Mouse (Mus musculus) heart, postnatal 0 days (tissue): Measurements from ENCODE around the gene Chd4. TPM values are rescaled to one million over a fixed set of nuclear protein-coding genes. Genes with fewer than 3 reads are reported as not detected.
A peak's percentile ranks its signal among the peaks of the same experiment; 100 is the strongest.
"Not testable (repeated sequence)": the region's sequence is repeated elsewhere in the genome, so short reads cannot be mapped to it uniquely, and the experiment has no call there.

Source experiments
- ATAC-seq: fragments of 200-750 bp; cut with Nextera tagmentation; 2 replicates; pipeline ENCODE4 v1.8.0; 2017; ENCODE audit warnings: low read depth, moderate number of reproducible peaks, moderate library complexity; ENCODE audit not compliant: insufficient read depth
- DNase-seq: peaks from one replicate; pipeline ENCODE4 v3.0.0-alpha.2; 2016; ENCODE audit warnings: low spot score
- H3K27ac ChIP-seq: fragments of 300-500 bp; sonication (generic); 2 replicates; pipeline ENCODE4 v1.5.1; 2014; ENCODE audit warnings: low read depth, mild to moderate bottlenecking
- H3K27me3 ChIP-seq: fragments of 300-500 bp; sonication (generic); 2 replicates; pipeline ENCODE4 v1.6.1; 2014; ENCODE audit warnings: low read length, mixed read lengths; ENCODE audit not compliant: control insufficient read depth, insufficient read depth
- H3K36me3 ChIP-seq: fragments of 300-500 bp; sonication (generic); replicated peaks from 2 replicates; pipeline ENCODE4 v1.6.1; 2014; ENCODE audit warnings: low read length, mixed read lengths; ENCODE audit not compliant: control insufficient read depth, insufficient read depth
- H3K4me1 ChIP-seq: fragments of 300-500 bp; sonication (generic); 2 replicates; pipeline ENCODE4 v1.6.1; 2014; ENCODE audit warnings: antibody characterized with exemption; ENCODE audit not compliant: control insufficient read depth, insufficient read depth
- H3K4me2 ChIP-seq: fragments of 300-500 bp; sonication (generic); 2 replicates; pipeline ENCODE4 v1.6.1; 2014; ENCODE audit warnings: low read depth, mild to moderate bottlenecking, low read length, moderate library complexity
- H3K4me3 ChIP-seq: fragments of 300-500 bp; sonication (generic); 2 replicates; pipeline ENCODE4 v1.5.1; 2014; ENCODE audit warnings: low read depth, low read length
- H3K9ac ChIP-seq: fragments of 300-500 bp; sonication (generic); replicated peaks from 2 replicates; pipeline ENCODE4 v1.6.1; 2014; ENCODE audit warnings: low read depth, low read length, mixed read lengths
- H3K9me3 ChIP-seq: fragments of 300-500 bp; sonication (generic); replicated peaks from 2 replicates; pipeline ENCODE4 v1.6.1; 2016; ENCODE audit warnings: low read length; ENCODE audit not compliant: control insufficient read depth
- CTCF ChIP-seq: IDR thresholded peaks from 2 replicates; pipeline ENCODE4 v1.5.1; 2016; ENCODE audit warnings: antibody characterized with exemption, control low read depth, low read depth
- EP300 ChIP-seq: IDR thresholded peaks from 2 replicates; pipeline ENCODE4 v1.6.1; 2016; ENCODE audit warnings: antibody characterized with exemption, low read depth
- WGBS: fragments of 180-500 bp; shearing (Covaris S2); extraction: QIAGEN DNeasy Blood & Tissue Kit; methylation state at CpG from one replicate; pipeline ENCODE4 v1.1.7; 2014; 5-methylcytosine and 5-hydroxymethylcytosine counted together
- polyA plus RNA-seq: library from polyadenylated mRNA; unstranded; fragments of >200 nt; fragmentation: Nextera tagmentation; extraction: Ambion mirVana; gene quantifications from 2 replicates; pipeline ENCODE4 v1.2.1, GENCODE M21; 2015
- total RNA-seq: library from RNA; depleted of rRNA; stranded (reverse); fragments of >200 nt; gene quantifications from 2 replicates; pipeline ENCODE4 v1.2.3, GENCODE M21; 2014; ENCODE audit warnings: low replicate concordance

Gene Chd4
- total and polyA plus RNA-seq, 2 experiments from 2014 or later = 58.1 to 82.2 TPM

DNA sequence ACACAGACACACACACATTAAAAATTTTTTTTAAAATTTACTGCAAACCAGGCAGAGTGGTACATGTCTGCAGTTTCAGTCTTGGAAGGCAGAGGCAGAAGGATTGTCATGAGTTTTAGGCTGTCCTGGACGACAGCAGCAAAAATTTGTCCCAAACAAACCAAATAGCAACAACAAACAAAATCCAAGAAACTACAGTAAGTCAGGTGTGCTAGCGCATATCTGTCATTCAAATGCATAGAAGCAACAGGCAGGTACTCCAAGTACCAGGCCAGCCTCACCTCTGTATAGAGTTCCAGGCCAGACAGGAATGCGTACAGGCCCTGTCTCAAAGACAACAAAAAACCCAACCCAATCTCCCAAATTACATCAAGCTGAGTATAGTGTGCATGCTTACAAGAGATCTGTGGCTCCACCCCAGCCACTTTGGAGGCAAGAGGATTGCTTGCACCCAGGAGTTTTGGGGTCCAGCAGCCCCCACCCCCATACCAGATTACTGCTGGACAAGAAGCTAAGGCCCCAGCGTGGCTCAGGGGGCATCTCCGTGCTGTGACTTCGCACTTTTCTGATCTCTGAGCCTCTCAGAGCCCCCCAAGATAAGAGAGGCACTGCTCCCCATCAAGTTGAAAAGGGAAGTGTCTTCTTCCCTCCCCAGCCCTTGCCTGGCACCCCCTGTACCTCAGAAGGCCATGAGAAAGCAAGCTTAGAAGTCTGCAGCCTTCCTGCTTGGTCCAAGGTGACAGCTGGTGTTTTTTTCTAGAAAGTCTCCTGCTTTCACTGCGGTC lies 64.2 kb downstream of the Chd4 start:
- ATAC-seq (no peak), DNase-seq (no peak)
- Histone ChIP-seq H3K4me2 (no peak overlapping the region), H3K9ac (no peak overlapping the region), H3K4me3 (no peak overlapping the region), H3K27me3 (no peaks in the 10 kb centered on the region), H3K27ac (peak overlapping the region; percentile 80; the same call in 1 of the 2 replicates), H3K36me3 (peaks cover 66% of the 10 kb centered on the region), H3K9me3 (no peaks in the 10 kb centered on the region), H3K4me1 (peaks cover 18% of the 10 kb centered on the region)
- 69% methylated on average over 7 of the region's 7 CpGs for WGBS
- TF ChIP-seq EP300 = no peak
- no peak for TF ChIP-seq CTCF

DNA sequence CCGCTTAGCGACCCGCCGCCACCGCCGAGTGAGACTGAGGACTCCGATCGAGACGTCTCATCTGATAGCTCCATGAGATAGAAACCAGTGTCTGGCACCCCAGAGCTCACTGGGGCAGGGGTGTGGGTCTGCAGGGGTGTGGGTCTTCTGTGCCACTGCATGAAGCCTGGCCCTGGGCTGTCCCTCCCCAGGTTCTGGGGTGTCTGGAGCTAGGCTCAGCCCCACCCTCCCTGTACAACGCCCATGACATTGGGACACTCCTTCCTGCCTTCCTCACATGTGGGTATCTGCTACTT lies 64.7 kb downstream of the Chd4 start:
- WGBS = 37% methylated on average over 10 of the region's 10 CpGs
- ATAC-seq = no peak
- Histone ChIP-seq H3K9me3 (no peaks in the 10 kb centered on the region), H3K4me2 (no peak overlapping the region), H3K27me3 (no peaks in the 10 kb centered on the region), H3K9ac (no peak overlapping the region), H3K4me1 (peaks cover 18% of the 10 kb centered on the region), H3K36me3 (peaks cover 61% of the 10 kb centered on the region), H3K4me3 (no peak overlapping the region), H3K27ac (peak overlapping the region; percentile 80)
- no peak for DNase-seq
- TF ChIP-seq CTCF (no peak), EP300 (0 out of 2 replicates have a peak, but pooled peaks have one; percentile 33)

DNA sequence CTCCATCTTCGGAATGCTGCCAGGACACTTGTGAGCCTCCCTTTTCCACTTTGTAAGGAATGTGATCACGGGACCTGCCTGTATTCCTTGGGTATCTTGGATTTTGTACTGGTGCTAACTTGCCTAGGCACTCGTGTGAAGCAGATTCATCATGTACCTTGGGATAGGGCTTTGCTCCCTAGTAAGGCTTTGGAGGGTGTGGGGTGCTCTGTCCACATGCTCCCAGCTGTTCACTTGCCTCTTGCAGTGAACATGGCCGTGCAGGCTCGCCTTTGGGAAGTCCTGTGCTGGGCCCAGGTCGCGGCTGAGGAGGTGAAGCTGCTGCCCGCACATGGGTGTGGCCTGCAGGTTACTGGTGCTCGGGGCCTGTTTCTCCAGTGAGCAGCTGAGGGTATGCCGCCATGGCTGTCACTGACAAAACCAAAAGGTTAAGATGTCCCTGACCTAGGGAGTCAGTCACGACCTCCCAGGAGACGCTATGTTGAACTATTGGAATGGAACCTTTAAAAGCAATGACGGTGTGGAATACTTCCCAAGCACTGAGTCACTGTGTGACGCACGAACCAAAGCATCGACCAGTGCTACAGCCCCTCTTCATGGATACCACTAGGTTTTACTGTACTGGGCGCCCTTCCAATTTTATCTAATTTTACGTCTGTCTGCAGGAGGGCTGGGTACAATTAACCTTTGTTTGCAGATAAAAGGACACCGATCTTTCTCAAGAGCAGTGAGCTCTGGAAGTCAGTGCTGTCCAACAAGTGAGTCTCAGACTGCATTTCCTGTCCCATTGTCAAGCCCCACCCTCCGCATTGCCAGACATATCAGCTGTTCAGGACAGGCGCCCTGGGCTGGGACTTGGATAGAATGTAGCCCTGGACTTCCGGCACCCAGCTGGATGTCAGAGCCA lies 65.3 kb downstream of the Chd4 start:
- WGBS = 11% methylated on average over 22 of the region's 22 CpGs
- H3K27me3 ChIP-seq = no peaks in the 10 kb centered on the region
- no peak overlapping the region for H3K4me3 ChIP-seq
- peak overlapping the region; percentile 80 for H3K27ac ChIP-seq
- peak; percentile 27 for ATAC-seq
- no peaks in the 10 kb centered on the region for H3K9me3 ChIP-seq
- H3K36me3 ChIP-seq = peaks cover 60% of the 10 kb centered on the region
- H3K9ac ChIP-seq = no peak overlapping the region
- TF ChIP-seq EP300 = peak; percentile 4; the same call in 1 of the 2 replicates
- TF ChIP-seq CTCF = no peak
- H3K4me1 ChIP-seq = peaks cover 18% of the 10 kb centered on the region
- DNase-seq = peak; percentile 85
- 0 out of 2 replicates have a peak overlapping the region, but pooled peaks have one; percentile 78 for H3K4me2 ChIP-seq

DNA sequence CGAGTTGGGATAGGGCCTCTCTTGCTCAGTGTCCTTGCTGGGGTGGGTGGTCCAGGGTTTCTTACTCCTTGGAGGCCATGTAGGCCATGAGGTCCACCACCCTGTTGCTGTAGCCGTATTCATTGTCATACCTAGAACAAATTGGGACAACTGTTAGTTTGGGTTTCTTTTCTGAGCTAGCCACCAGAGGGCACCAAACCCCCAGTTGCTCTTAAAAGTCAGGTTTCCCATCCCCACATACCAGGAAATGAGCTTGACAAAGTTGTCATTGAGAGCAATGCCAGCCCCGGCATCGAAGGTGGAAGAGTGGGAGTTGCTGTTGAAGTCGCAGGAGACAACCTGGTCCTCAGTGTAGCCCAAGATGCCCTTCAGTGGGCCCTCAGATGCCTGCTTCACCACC lies 66.2 kb downstream of the Chd4 start:
- not testable (repeated sequence) for ATAC-seq, H3K9me3 ChIP-seq, H3K9ac ChIP-seq, H3K27me3 ChIP-seq, H3K4me3 ChIP-seq
- peak overlapping the region; percentile 78; the same call in 1 of the 2 replicates for H3K4me2 ChIP-seq
- peak overlapping the region; percentile 80 for H3K27ac ChIP-seq
- peak; percentile 59 for TF ChIP-seq CTCF
- DNase-seq = peak; percentile 68
- peaks cover 21% of the 10 kb centered on the region for H3K4me1 ChIP-seq
- peaks cover 54% of the 10 kb centered on the region for H3K36me3 ChIP-seq
- 6% methylated on average over 3 of the region's 5 CpGs for WGBS

DNA sequence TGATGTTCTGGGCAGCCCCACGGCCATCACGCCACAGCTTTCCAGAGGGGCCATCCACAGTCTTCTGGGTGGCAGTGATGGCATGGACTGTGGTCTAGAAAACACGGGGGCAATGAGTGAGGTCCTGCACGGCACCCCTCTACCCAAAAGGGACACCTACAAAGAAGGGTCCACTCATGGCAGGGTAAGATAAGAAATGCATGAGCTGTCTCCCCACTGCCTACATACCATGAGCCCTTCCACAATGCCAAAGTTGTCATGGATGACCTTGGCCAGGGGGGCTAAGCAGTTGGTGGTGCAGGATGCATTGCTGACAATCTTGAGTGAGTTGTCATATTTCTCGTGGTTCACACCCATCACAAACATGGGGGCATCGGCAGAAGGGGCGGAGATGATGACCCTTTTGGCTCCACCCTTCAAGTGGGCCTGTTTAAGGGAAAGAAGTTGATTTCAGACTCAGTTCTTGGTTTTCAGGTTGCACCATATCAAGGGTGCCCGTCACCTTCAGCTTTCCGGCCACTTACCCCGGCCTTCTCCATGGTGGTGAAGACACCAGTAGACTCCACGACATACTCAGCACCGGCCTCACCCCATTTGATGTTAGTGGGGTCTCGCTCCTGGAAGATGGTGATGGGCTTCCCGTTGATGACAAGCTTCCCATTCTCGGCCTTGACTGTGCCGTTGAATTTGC lies 67.0 kb downstream of the Chd4 start:
- Histone ChIP-seq H3K36me3 (peaks cover 51% of the 10 kb centered on the region), H3K27ac (0 out of 2 replicates have a peak overlapping the region, but pooled peaks have one; percentile 80), H3K4me3 (peak overlapping the region; percentile 9; the same call in 1 of the 2 replicates), H3K4me2 (peak overlapping the region; percentile 78), H3K4me1 (peaks cover 24% of the 10 kb centered on the region), H3K9ac (0 out of 2 replicates have a peak overlapping the region, but pooled peaks have one; percentile 13)
- DNase-seq, H3K27me3 ChIP-seq, ATAC-seq, H3K9me3 ChIP-seq: not testable (repeated sequence)
- 50% methylated on average over 10 of the region's 16 CpGs for WGBS
